Mouse (Mus musculus) frontal cortex, postnatal 36 days (tissue): Measurements from ENCODE around the gene Cd8a.
"Not testable (repeated sequence)": the region's sequence is repeated elsewhere in the genome, so short reads cannot be mapped to it uniquely, and the experiment has no call there.

Experiments
- DNase-seq, 2 experiments: peaks; one replicate each; pipeline ENCODE4 v3.0.0; 2022; ENCODE audit warnings: low spot score in 2 of 2

Gene Cd8a

GRCm38 (mm10) chr6:71373249-71373775 lies at the start of gene Cd8a:
Gene Cd8a (plus strand): TSS chr6:71373427.
- no peak for DNase-seq

GRCm38 (mm10) chr6:71324816-71325215 lies 48.4 kb upstream of the Cd8a start:
- DNase-seq = no peak

- no peak for DNase-seq
Measured at GRCm38 (mm10) chr6:71329881-71330280, 43.3 kb upstream of the Cd8a start.

GRCm38 (mm10) chr6:71330486-71330885 lies 42.7 kb upstream of the Cd8a start:
- no peak for DNase-seq

GRCm38 (mm10) chr6:71331491-71331890 lies 41.7 kb upstream of the Cd8a start:
- DNase-seq = not testable (repeated sequence)

- DNase-seq = no peak
Measured at GRCm38 (mm10) chr6:71332236-71332965, 40.8 kb upstream of the Cd8a start.

GRCm38 (mm10) chr6:71333031-71333430 lies 40.2 kb upstream of the Cd8a start:
- no peak for DNase-seq

GRCm38 (mm10) chr6:71333578-71334273 lies 39.5 kb upstream of the Cd8a start:
- DNase-seq = no peak

GRCm38 (mm10) chr6:71337666-71338065 lies 35.6 kb upstream of the Cd8a start:
- DNase-seq = no peak

- DNase-seq = no peak
Measured at GRCm38 (mm10) chr6:71338941-71339340, 34.3 kb upstream of the Cd8a start.

GRCm38 (mm10) chr6:71339351-71339750 lies 33.9 kb upstream of the Cd8a start:
- no peak for DNase-seq

GRCm38 (mm10) chr6:71341179-71341578 lies 32.0 kb upstream of the Cd8a start:
- no peak for DNase-seq

GRCm38 (mm10) chr6:71348006-71348405 lies 25.2 kb upstream of the Cd8a start:
- DNase-seq = no peak

- no peak for DNase-seq
Measured at GRCm38 (mm10) chr6:71351201-71351600, 22.0 kb upstream of the Cd8a start.

GRCm38 (mm10) chr6:71352201-71352600 lies 21.0 kb upstream of the Cd8a start:
- no peak for DNase-seq

- no peak for DNase-seq
Measured at GRCm38 (mm10) chr6:71352866-71353427, 20.3 kb upstream of the Cd8a start.

GRCm38 (mm10) chr6:71353722-71354121 lies 19.5 kb upstream of the Cd8a start:
- no peak for DNase-seq

GRCm38 (mm10) chr6:71357493-71357892 lies 15.7 kb upstream of the Cd8a start:
- no peak for DNase-seq

GRCm38 (mm10) chr6:71360221-71360620 lies 13.0 kb upstream of the Cd8a start:
- DNase-seq = no peak

GRCm38 (mm10) chr6:71360751-71361150 lies 12.5 kb upstream of the Cd8a start:
- no peak for DNase-seq

GRCm38 (mm10) chr6:71361156-71361670 lies 12.0 kb upstream of the Cd8a start:
- no peak for DNase-seq

GRCm38 (mm10) chr6:71363995-71364394 lies 9.2 kb upstream of the Cd8a start:
- DNase-seq = peak; percentile 9 to 13
